Mouse (Mus musculus) embryonic facial prominence, embryonic 13.5 days (tissue): Measurements from ENCODE around the gene Cdh13. TPM values are rescaled to one million over a fixed set of nuclear protein-coding genes. Genes with fewer than 3 reads are reported as not detected.

Experiments
- ATAC-seq: fragments of 200-750 bp; cut with Nextera tagmentation; 2 replicates; pipeline ENCODE4 v1.8.0; 2017; ENCODE audit warnings: low read depth; ENCODE audit not compliant: insufficient number of reproducible peaks, insufficient read depth, low FRiP score, low TSS enrichment
- H3K27ac ChIP-seq: fragments of 300-500 bp; sonication (generic); 2 replicates; pipeline ENCODE4 v1.5.1; 2015; ENCODE audit warnings: moderate library complexity, mild to moderate bottlenecking, inconsistent platforms
- H3K27me3 ChIP-seq: fragments of 300-500 bp; sonication (generic); 2 replicates; pipeline ENCODE4 v1.6.1; 2015; ENCODE audit warnings: mild to moderate bottlenecking, inconsistent platforms
- H3K36me3 ChIP-seq: fragments of 300-500 bp; sonication (generic); 2 replicates; pipeline ENCODE4 v1.6.1; 2015; ENCODE audit warnings: mild to moderate bottlenecking, inconsistent platforms
- H3K4me1 ChIP-seq: fragments of 300-500 bp; sonication (generic); 2 replicates; pipeline ENCODE4 v1.6.1; 2015; ENCODE audit warnings: inconsistent platforms
- H3K4me2 ChIP-seq: fragments of 300-500 bp; sonication (generic); 2 replicates; pipeline ENCODE4 v1.6.1; 2015; ENCODE audit warnings: moderate library complexity, mild to moderate bottlenecking, inconsistent platforms
- H3K4me3 ChIP-seq: fragments of 300-500 bp; sonication (generic); 2 replicates; pipeline ENCODE4 v1.5.1; 2015; ENCODE audit warnings: mild to moderate bottlenecking, inconsistent platforms
- H3K9ac ChIP-seq: fragments of 300-500 bp; sonication (generic); 2 replicates; pipeline ENCODE4 v1.6.1; 2015; ENCODE audit warnings: mild to moderate bottlenecking, inconsistent platforms
- H3K9me3 ChIP-seq: fragments of 300-500 bp; sonication (generic); 2 replicates; pipeline ENCODE4 v1.6.1; 2016; ENCODE audit warnings: inconsistent platforms
- WGBS: fragments of 180-500 bp; shearing (Covaris S2); methylation state at CpG from one replicate; pipeline ENCODE4 v1.1.7; 2015; ENCODE audit warnings: mixed read lengths; 5-methylcytosine and 5-hydroxymethylcytosine counted together
- polyA plus RNA-seq: library from polyadenylated mRNA; unstranded; fragments of >200 nt; fragmentation: Nextera tagmentation; extraction: Ambion mirVana; gene quantifications from 2 replicates; pipeline ENCODE4 v1.2.1, GENCODE M21; 2015

Gene Cdh13
- polyA plus RNA-seq, 1 experiment from 2014 or later: 16.8 TPM

- H3K27me3 ChIP-seq: no peaks in the 10 kb centered on the region
- WGBS: 72% methylated on average over 10 of the region's 10 CpGs
- no peak for ATAC-seq
- no peaks in the 10 kb centered on the region for H3K36me3 ChIP-seq
- no peak overlapping the region for H3K4me2 ChIP-seq
- 0 out of 2 replicates have a peak overlapping the region, but pooled peaks have one; percentile 16 for H3K27ac ChIP-seq
- no peak overlapping the region for H3K4me3 ChIP-seq
- H3K9ac ChIP-seq: 0 out of 2 replicates have a peak overlapping the region, but pooled peaks have one; percentile 36
- no peaks in the 10 kb centered on the region for H3K9me3 ChIP-seq
- H3K4me1 ChIP-seq: peaks cover 21% of the 10 kb centered on the region
These were observed 547.5 kb downstream of the Cdh13 start for GRCm38 (mm10) chr8:118831026-118831425.

DNA sequence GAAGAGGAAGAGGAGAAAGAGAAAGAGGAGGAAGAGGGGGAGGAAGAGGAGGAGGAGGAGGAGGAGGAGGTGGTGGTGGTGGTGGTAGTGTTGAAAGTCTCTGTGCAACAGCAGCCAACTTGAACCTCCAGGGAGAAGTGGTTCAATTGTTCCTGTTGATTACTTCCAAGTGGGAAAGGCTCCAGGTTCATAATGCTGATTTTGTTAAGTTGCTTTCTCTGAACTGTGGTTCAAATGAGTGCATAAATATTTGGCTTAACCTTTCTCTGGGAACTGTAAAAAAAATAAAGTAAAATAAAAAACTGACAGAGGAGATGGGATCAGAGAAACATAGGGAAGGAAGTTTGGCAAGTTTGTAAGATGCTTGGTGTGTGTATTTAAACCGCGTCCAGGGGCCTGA lies 555.3 kb downstream of the Cdh13 start:
- H3K4me1 ChIP-seq: no peaks in the 10 kb centered on the region
- 85% methylated on average over 2 of the region's 2 CpGs for WGBS
- no peak overlapping the region for H3K4me3 ChIP-seq
- no peaks in the 10 kb centered on the region for H3K9me3 ChIP-seq
- ATAC-seq: no peak
- H3K27me3 ChIP-seq: no peaks in the 10 kb centered on the region
- no peaks in the 10 kb centered on the region for H3K36me3 ChIP-seq
- H3K27ac ChIP-seq: no peak overlapping the region
- no peak overlapping the region for H3K4me2 ChIP-seq
- no peak overlapping the region for H3K9ac ChIP-seq

DNA sequence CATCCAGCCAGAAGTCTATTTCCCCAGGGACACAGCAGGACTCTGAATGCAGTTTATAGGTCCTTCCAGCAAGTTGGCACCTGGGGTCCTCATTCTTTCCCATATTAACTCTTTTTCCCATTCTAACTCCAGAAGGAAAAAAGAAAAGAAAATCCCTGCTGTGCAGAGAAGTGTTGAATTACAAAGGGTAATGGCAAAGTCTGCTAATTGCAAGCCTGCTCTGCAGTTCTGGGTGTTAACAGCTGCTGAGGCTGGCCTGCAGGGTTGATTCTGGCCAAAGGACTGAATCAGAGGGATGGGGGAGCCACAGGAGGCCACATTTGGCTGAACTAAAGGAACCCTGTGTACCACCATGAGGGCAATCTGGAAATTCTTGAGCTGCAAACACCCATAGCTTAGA lies 562.2 kb downstream of the Cdh13 start:
- peaks cover 2% of the 10 kb centered on the region; the same call in 1 of the 2 replicates for H3K4me1 ChIP-seq
- H3K9me3 ChIP-seq: no peaks in the 10 kb centered on the region
- H3K4me3 ChIP-seq: no peak overlapping the region
- H3K27me3 ChIP-seq: peaks cover 3% of the 10 kb centered on the region; the same call in 1 of the 2 replicates
- ATAC-seq: no peak
- H3K36me3 ChIP-seq: no peaks in the 10 kb centered on the region
- no peak overlapping the region for H3K4me2 ChIP-seq
- H3K27ac ChIP-seq: no peak overlapping the region
- no peak overlapping the region for H3K9ac ChIP-seq

GRCm38 (mm10) chr8:118848021-118848420 lies 564.5 kb downstream of the Cdh13 start:
- WGBS: 69% methylated on average over 5 of the region's 5 CpGs
- H3K36me3 ChIP-seq: no peaks in the 10 kb centered on the region
- no peak overlapping the region for H3K9ac ChIP-seq
- no peak overlapping the region for H3K4me3 ChIP-seq
- H3K9me3 ChIP-seq: no peaks in the 10 kb centered on the region
- H3K27ac ChIP-seq: no peak overlapping the region
- no peak overlapping the region for H3K4me2 ChIP-seq
- ATAC-seq: no peak
- H3K27me3 ChIP-seq: peaks cover 7% of the 10 kb centered on the region; the same call in 1 of the 2 replicates
- H3K4me1 ChIP-seq: peaks cover 5% of the 10 kb centered on the region; the same call in 1 of the 2 replicates

DNA sequence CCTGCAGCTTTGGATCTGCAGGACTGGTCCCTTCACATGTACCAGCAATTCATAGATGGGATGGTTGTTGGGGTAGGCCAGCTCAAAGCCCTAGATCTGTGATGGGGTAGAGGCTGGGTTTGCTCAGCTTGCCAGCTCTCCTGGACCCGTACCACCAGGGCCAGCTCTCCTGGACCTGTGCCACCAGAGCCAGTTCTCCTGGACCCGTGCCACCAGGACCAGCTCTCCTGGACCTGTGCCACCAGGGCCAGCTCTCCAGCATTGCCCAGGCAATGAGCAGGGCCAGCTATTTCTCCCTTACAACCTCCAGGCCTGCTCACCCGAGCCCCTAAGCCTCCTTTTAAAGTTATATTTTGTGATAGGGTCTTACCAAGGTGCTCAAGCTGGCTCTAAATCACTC lies 566.0 kb downstream of the Cdh13 start:
- no peak overlapping the region for H3K4me2 ChIP-seq
- peaks cover 7% of the 10 kb centered on the region; the same call in 1 of the 2 replicates for H3K27me3 ChIP-seq
- 84% methylated on average over 3 of the region's 3 CpGs for WGBS
- no peak overlapping the region for H3K27ac ChIP-seq
- H3K9ac ChIP-seq: no peak overlapping the region
- no peak overlapping the region for H3K4me3 ChIP-seq
- no peaks in the 10 kb centered on the region for H3K36me3 ChIP-seq
- ATAC-seq: no peak
- H3K9me3 ChIP-seq: no peaks in the 10 kb centered on the region
- peaks cover 5% of the 10 kb centered on the region; the same call in 1 of the 2 replicates for H3K4me1 ChIP-seq

DNA sequence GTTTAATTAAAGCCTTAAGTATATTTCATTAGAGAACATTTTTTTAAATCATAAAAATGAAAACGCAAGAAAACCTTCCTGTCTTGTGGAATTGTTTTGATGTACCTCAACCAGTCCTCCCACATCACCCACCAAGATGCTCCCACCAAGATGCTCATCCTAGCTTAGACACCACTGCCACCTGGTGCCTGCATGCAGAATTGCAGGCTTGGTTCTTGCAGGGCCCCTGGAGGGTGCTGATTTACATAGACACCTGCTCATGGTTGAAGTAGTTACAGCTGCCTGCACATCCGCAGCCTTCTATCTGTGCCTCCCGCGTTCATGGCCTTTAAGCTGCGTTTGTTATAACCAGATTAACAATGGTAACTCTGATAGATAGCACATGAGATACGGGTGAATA lies 566.8 kb downstream of the Cdh13 start:
- H3K27ac ChIP-seq: no peak overlapping the region
- WGBS: 20% methylated on average over 6 of the region's 6 CpGs
- H3K9me3 ChIP-seq: no peaks in the 10 kb centered on the region
- H3K4me2 ChIP-seq: no peak overlapping the region
- no peak overlapping the region for H3K9ac ChIP-seq
- H3K27me3 ChIP-seq: peaks cover 12% of the 10 kb centered on the region; the same call in 1 of the 2 replicates
- H3K4me1 ChIP-seq: peaks cover 5% of the 10 kb centered on the region; the same call in 1 of the 2 replicates
- no peaks in the 10 kb centered on the region for H3K36me3 ChIP-seq
- no peak overlapping the region for H3K4me3 ChIP-seq
- no peak; the same call in 1 of the 2 replicates for ATAC-seq

DNA sequence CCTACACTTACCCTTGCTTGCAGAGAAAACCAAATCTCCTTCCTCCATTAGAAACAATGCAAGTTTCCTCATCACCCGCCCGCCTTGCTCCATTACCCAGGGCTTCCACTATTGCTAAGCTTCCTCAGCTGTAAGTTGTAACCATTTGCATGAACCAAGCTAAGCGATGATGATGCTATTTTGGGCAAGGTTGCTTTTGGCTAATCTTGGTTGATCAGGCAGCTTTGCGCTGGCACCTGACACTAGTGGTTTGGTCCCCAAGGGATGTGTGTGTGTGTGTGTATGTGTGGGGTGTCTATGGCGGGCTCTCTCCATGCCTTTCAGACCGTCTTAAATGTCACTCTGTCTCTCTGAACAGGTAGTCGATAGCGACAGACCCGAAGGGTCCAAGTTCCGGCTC lies 567.8 kb downstream of the Cdh13 start:
- Histone ChIP-seq H3K4me3 (no peak overlapping the region), H3K36me3 (no peaks in the 10 kb centered on the region), H3K4me1 (peaks cover 2% of the 10 kb centered on the region; the same call in 1 of the 2 replicates), H3K4me2 (no peak overlapping the region), H3K27ac (no peak overlapping the region), H3K9ac (no peak overlapping the region), H3K27me3 (peaks cover 12% of the 10 kb centered on the region; the same call in 1 of the 2 replicates), H3K9me3 (no peaks in the 10 kb centered on the region)
- WGBS: 88% methylated on average over 10 of the region's 10 CpGs
- no peak for ATAC-seq

DNA sequence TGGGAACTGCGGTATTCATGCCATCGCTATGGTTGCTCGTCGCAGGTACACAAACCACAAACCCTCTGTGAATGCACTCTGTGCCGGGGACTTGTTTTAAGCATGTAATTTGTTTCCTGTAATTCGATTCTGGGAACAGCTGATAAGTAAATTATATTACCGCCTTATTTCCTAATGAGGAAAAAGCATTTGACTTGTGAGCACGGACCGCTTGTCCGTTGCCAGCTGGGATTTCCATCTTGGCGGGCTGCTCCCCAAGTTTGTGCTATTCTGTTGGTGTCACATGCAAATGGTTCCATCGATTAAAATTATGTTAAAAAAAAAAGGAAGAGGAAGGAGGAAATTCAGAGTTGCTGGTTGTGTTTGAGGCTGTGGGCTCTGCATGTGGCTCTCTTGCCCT lies 569.3 kb downstream of the Cdh13 start:
- ATAC-seq: no peak
- 56% methylated on average over 12 of the region's 12 CpGs for WGBS
- H3K36me3 ChIP-seq: no peaks in the 10 kb centered on the region
- H3K27me3 ChIP-seq: peaks cover 9% of the 10 kb centered on the region; the same call in 1 of the 2 replicates
- H3K9ac ChIP-seq: no peak overlapping the region
- H3K9me3 ChIP-seq: no peaks in the 10 kb centered on the region
- H3K4me2 ChIP-seq: no peak overlapping the region
- H3K27ac ChIP-seq: no peak overlapping the region
- 0 out of 2 replicates have a peak, but pooled peaks cover 2% of the 10 kb centered on the region for H3K4me1 ChIP-seq
- no peak overlapping the region for H3K4me3 ChIP-seq

GRCm38 (mm10) chr8:118854656-118855055 lies 571.1 kb downstream of the Cdh13 start:
- ATAC-seq: no peak
- Histone ChIP-seq H3K4me3 (no peak overlapping the region), H3K4me2 (no peak overlapping the region), H3K36me3 (no peaks in the 10 kb centered on the region), H3K27me3 (peaks cover 9% of the 10 kb centered on the region; the same call in 1 of the 2 replicates), H3K4me1 (0 out of 2 replicates have a peak, but pooled peaks cover 2% of the 10 kb centered on the region), H3K9me3 (no peaks in the 10 kb centered on the region), H3K27ac (no peak overlapping the region), H3K9ac (no peak overlapping the region)
- WGBS: 80% methylated on average over 8 of the region's 8 CpGs

- Histone ChIP-seq H3K4me3 (no peak overlapping the region), H3K4me2 (no peak overlapping the region), H3K9me3 (no peaks in the 10 kb centered on the region), H3K27me3 (no peaks in the 10 kb centered on the region), H3K27ac (no peak overlapping the region), H3K36me3 (no peaks in the 10 kb centered on the region), H3K4me1 (no peaks in the 10 kb centered on the region), H3K9ac (no peak overlapping the region)
- WGBS: 76% methylated on average over 6 of the region's 6 CpGs
- 0 out of 2 replicates have a peak, but pooled peaks have one; percentile 20 for ATAC-seq
These were observed 582.8 kb downstream of the Cdh13 start for GRCm38 (mm10) chr8:118866332-118866731.

GRCm38 (mm10) chr8:118870711-118871110 lies 587.2 kb downstream of the Cdh13 start:
- H3K4me1 ChIP-seq: no peaks in the 10 kb centered on the region; the same call in 1 of the 2 replicates
- H3K9ac ChIP-seq: no peak overlapping the region
- no peak overlapping the region for H3K4me2 ChIP-seq
- no peaks in the 10 kb centered on the region for H3K9me3 ChIP-seq
- no peak for ATAC-seq
- H3K36me3 ChIP-seq: no peaks in the 10 kb centered on the region
- no peak overlapping the region for H3K27ac ChIP-seq
- 70% methylated on average over 8 of the region's 8 CpGs for WGBS
- H3K4me3 ChIP-seq: no peak overlapping the region
- no peaks in the 10 kb centered on the region for H3K27me3 ChIP-seq

- Histone ChIP-seq H3K9me3 (no peaks in the 10 kb centered on the region), H3K9ac (no peak overlapping the region), H3K4me1 (no peaks in the 10 kb centered on the region), H3K27ac (no peak overlapping the region), H3K36me3 (no peaks in the 10 kb centered on the region), H3K4me2 (no peak overlapping the region), H3K4me3 (no peak overlapping the region), H3K27me3 (no peaks in the 10 kb centered on the region)
- 71% methylated on average over 11 of the region's 11 CpGs for WGBS
- no peak for ATAC-seq
These were observed 596.6 kb downstream of the Cdh13 start for GRCm38 (mm10) chr8:118879939-118880825.
